Mouse (Mus musculus) embryonic facial prominence, embryonic 14.5 days (tissue): ENCODE results near the gene 4921504E06Rik. TPM values are rescaled to one million over a fixed set of nuclear protein-coding genes. Genes with fewer than 3 reads are reported as not detected.
A peak's percentile ranks its signal among the peaks of the same experiment; 100 is the strongest.

Experiments
- ATAC-seq: fragments of 200-750 bp; cut with Nextera tagmentation; 2 replicates; pipeline ENCODE4 v1.8.0; 2017; ENCODE audit warnings: low read depth, moderate number of reproducible peaks, moderate TSS enrichment
- DNase-seq: peaks from one replicate; pipeline ENCODE4 v3.0.0-alpha.2; 2015; ENCODE audit warnings: low spot score
- H3K27ac ChIP-seq: fragments of 300-500 bp; sonication (generic); replicated peaks from 2 replicates; pipeline ENCODE4 v1.5.1; 2014; ENCODE audit warnings: low read depth, mild to moderate bottlenecking, low read length, moderate library complexity
- H3K27me3 ChIP-seq: fragments of 300-500 bp; sonication (generic); replicated peaks from 2 replicates; pipeline ENCODE4 v1.6.1; 2014; ENCODE audit warnings: low read length; ENCODE audit not compliant: control insufficient read depth, insufficient read depth
- H3K36me3 ChIP-seq: fragments of 300-500 bp; sonication (generic); 2 replicates; pipeline ENCODE4 v1.6.1; 2014; ENCODE audit warnings: low read length, mixed read lengths; ENCODE audit not compliant: control insufficient read depth, insufficient read depth
- H3K4me1 ChIP-seq: fragments of 300-500 bp; sonication (generic); 2 replicates; pipeline ENCODE4 v1.6.1; 2014; ENCODE audit warnings: antibody characterized with exemption, low read length; ENCODE audit not compliant: control insufficient read depth, insufficient read depth
- H3K4me2 ChIP-seq: fragments of 300-500 bp; sonication (generic); 2 replicates; pipeline ENCODE4 v1.6.1; 2014; ENCODE audit warnings: low read depth, mild to moderate bottlenecking, low read length, moderate library complexity, mixed read lengths
- H3K4me3 ChIP-seq: fragments of 300-500 bp; sonication (generic); 2 replicates; pipeline ENCODE4 v1.5.1; 2014; ENCODE audit warnings: low read depth, mild to moderate bottlenecking, low read length
- H3K9ac ChIP-seq: fragments of 300-500 bp; sonication (generic); 2 replicates; pipeline ENCODE4 v1.6.1; 2014; ENCODE audit warnings: low read depth, mild to moderate bottlenecking, low read length, moderate library complexity, mixed read lengths
- H3K9me3 ChIP-seq: fragments of 300-500 bp; sonication (generic); 2 replicates; pipeline ENCODE4 v1.6.1; 2016; ENCODE audit warnings: low read length; ENCODE audit not compliant: control insufficient read depth
- WGBS: fragments of 180-500 bp; shearing (Covaris S2); extraction: QIAGEN DNeasy Blood & Tissue Kit; methylation state at CpG from one replicate; pipeline ENCODE4 v1.1.7; 2014; 5-methylcytosine and 5-hydroxymethylcytosine counted together
- polyA plus RNA-seq: library from polyadenylated mRNA; unstranded; fragments of >200 nt; fragmentation: Nextera tagmentation; extraction: Ambion mirVana; gene quantifications from 2 replicates; pipeline ENCODE4 v1.2.1, GENCODE M21; 2014

The 4921504E06Rik gene
- polyA plus RNA-seq, 1 experiment from 2014 or later, result 0.14 TPM

DNA sequence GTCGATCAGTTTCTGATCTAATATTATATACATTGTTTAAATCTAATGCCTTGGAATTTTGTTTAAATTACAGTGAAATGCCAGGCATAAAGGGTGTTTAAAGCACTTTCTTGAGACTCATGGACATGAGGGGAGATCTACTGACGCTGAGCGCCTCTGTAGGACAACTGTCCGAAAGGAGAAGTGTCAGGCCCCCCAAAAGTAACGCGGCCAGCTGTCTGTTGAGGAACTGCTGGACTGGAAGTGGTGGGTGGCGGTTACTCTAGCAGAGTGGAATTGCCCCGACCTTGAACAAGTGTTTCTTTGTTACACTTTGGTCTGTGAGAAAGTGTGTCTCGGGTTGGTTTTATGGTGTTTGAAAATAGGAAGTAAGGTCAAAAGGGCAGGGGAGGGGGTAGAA is 109.4 kb downstream of the 4921504E06Rik start:
- Histone ChIP-seq H3K36me3 (no peaks in the 10 kb centered on the region), H3K4me3 (no peak overlapping the region), H3K4me2 (no peak overlapping the region), H3K27ac (no peak overlapping the region), H3K9ac (no peak overlapping the region), H3K9me3 (no peaks in the 10 kb centered on the region), H3K27me3 (peaks cover 92% of the 10 kb centered on the region), H3K4me1 (peaks cover 4% of the 10 kb centered on the region)
- no peak for ATAC-seq
- DNase-seq, result no peak
- WGBS, result 2% methylated on average over 9 of the region's 9 CpGs

DNA sequence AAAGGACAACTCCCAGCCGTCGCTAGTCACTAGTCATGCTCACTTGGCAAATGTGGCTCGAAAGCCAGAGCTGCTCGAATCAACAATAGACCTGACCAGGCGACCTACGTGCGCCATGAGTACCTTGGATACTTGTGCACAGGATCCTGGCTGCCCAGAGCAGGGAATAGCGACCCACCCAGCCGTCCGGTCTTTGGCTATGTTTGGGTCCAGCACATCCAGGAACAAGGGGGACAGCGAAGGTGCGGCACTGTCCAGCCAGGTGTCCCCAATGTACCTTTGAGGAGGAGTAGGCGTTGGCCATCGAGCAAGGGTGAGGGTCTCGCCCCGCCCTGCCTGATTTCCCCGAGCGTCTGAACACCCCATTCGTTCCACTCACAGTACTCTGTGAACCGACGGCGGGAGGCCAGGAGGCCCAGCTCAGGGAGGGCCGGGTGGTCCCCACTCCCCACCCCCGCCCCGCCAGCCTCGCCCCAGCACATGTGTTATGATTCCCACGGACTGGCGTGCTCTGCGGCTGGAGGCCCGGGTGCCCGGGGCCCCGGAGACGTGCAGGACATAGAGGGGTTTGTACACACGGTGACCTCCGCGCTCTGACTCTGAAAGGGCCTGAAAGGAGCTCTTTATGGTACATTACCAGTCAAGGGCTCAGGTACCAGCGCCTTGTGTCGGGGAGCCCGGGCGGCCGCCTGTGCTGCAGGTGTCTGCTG is 121.9 kb downstream of the 4921504E06Rik start:
- DNase-seq (no peak), ATAC-seq (no peak)
- H3K27ac ChIP-seq, result no peak overlapping the region
- H3K4me3 ChIP-seq, result no peak overlapping the region
- no peak overlapping the region for H3K9ac ChIP-seq
- no peaks in the 10 kb centered on the region for H3K9me3 ChIP-seq
- no peaks in the 10 kb centered on the region for H3K36me3 ChIP-seq
- no peak overlapping the region for H3K4me2 ChIP-seq
- H3K27me3 ChIP-seq, result peaks cover 90% of the 10 kb centered on the region
- H3K4me1 ChIP-seq, result no peaks in the 10 kb centered on the region
- 2% methylated on average over 32 of the region's 41 CpGs for WGBS

DNA sequence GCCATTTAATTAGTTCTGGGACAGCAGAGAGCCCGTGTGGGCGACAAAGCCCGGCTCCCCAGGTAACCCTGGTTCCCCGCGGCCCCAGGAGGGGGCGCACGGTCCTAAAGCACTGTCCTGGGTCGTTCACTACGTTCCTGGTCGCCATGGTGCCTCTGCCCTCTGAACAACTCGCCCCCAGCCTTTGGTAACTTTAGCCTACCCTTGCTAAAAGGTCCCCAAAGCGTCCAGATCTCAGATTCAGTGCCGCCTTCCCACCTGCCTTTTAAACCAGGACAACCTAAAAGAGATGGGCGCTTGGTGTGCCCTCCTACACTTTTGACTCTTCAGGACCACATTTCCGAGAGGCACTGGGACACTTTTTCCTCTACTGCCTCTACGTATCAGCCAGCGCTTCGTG is 122.5 kb downstream of the 4921504E06Rik start:
- Histone ChIP-seq H3K4me1 (no peaks in the 10 kb centered on the region), H3K4me2 (peak overlapping the region; percentile 32; the same call in 1 of the 2 replicates), H3K4me3 (no peak overlapping the region; the same call in 1 of the 2 replicates), H3K9ac (no peak overlapping the region), H3K27ac (no peak overlapping the region), H3K36me3 (no peaks in the 10 kb centered on the region), H3K9me3 (no peaks in the 10 kb centered on the region), H3K27me3 (peaks cover 93% of the 10 kb centered on the region)
- ATAC-seq (0 out of 2 replicates have a peak, but pooled peaks have one; percentile 50), DNase-seq (no peak)
- under 1% methylated on average over 18 of the region's 18 CpGs for WGBS

DNA sequence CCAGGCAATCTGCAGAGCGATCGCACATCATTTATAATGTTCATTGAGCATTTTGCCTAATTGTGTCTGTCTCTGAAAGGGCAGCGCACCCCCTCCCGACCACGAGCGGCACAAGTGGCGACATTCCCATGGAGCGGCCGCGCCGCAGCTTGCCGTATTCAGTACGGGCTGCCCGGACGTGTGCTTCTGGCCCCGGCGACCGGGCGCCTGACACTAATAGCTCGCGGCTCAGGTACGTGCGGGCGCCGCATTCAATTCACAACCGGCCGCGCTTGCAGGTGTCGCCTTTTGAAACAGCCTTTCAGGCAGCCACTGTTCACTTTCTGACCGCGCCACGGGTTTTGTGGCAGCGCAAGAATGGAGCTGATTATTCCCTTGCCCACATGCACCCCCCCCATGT is 123.0 kb downstream of the 4921504E06Rik start:
- no peaks in the 10 kb centered on the region for H3K9me3 ChIP-seq
- H3K27ac ChIP-seq, result no peak overlapping the region
- no peak overlapping the region for H3K9ac ChIP-seq
- peak overlapping the region; percentile 32 for H3K4me2 ChIP-seq
- ATAC-seq (no peak), DNase-seq (no peak)
- H3K4me3 ChIP-seq, result no peak overlapping the region; the same call in 1 of the 2 replicates
- peaks cover 91% of the 10 kb centered on the region for H3K27me3 ChIP-seq
- no peaks in the 10 kb centered on the region for H3K4me1 ChIP-seq
- WGBS, result 1% methylated on average over 28 of the region's 33 CpGs
- no peaks in the 10 kb centered on the region for H3K36me3 ChIP-seq

DNA sequence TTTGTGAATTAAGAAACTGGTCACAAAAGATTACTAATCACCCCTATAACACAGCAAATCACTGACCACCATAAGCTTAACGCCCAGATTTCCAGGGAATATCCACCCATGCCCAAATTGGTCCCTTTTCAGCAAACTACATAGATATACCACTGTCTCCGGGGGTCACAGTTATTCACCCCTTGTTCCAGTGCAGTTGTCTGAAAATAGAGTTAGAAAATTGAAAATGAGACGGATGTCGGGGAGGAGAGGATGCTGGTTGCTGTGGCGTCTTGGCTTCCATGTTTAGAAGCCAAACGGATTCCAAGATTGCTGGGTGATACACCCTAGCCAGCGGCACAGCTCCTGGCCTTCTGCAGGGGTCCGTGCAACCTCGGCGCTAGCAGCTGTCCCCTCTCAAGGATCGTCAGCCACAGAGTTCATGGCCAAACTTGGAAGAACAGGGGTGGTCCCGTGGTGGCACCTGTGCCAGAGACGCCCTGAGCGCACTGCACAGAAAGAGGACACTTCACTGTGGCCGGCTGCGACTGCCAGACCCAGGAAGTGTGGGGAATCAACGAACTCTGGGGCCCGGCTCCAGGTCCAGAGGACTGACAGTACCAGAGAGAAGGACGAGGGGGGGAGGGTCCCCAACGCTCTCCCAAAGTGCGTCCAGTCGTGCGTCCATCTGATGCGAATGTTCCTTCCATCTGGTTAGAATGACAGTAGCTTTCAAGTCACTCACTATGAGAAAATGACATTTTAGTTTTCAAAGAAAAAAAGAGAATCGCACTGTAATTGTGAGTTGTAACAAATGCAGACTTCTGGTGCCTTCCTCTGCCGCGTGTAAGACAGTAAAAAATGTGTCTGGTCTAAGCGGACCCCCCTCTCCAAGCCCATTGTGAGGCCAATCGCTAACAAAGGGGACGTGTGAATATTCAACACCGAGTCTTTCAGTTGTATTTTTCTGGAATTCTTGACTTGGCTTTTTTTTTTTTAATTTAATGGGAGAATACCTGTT is 123.7 kb downstream of the 4921504E06Rik start:
- ATAC-seq, result no peak
- DNase-seq, result no peak

DNA sequence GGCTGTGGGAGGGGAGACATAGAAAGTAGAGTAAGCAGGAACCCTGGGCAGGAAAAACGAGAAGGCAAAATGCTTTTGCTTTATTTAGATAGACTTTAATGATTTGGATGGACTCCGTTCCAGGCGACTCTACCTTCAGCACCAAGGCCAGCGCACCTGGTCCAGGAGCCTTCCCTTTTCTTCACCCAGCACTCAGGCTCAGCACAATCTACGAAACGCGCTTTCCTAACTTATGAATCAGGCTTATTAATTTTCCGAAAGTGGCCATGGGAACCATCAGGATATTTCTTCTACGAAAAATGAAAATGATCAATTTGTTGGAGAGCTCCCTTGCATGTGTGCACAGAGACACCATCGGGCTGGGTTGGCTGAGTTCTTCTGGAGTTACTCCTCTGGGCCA is 124.7 kb downstream of the 4921504E06Rik start:
- H3K27ac ChIP-seq, result no peak overlapping the region
- DNase-seq (peak; percentile 86), ATAC-seq (no peak)
- H3K27me3 ChIP-seq, result peaks cover 78% of the 10 kb centered on the region
- no peaks in the 10 kb centered on the region for H3K9me3 ChIP-seq
- WGBS, result 2% methylated on average over 10 of the region's 10 CpGs
- no peaks in the 10 kb centered on the region for H3K4me1 ChIP-seq
- H3K36me3 ChIP-seq, result no peaks in the 10 kb centered on the region
- H3K4me3 ChIP-seq, result no peak overlapping the region
- no peak overlapping the region for H3K9ac ChIP-seq
- H3K4me2 ChIP-seq, result no peak overlapping the region

More for the DNA sequence above, 123.7 kb downstream of the 4921504E06Rik start:
- H3K9ac ChIP-seq, result no peak overlapping the region
- 6% methylated on average over 31 of the region's 31 CpGs for WGBS
- H3K9me3 ChIP-seq, result no peaks in the 10 kb centered on the region
- no peak overlapping the region for H3K4me2 ChIP-seq
- no peaks in the 10 kb centered on the region for H3K36me3 ChIP-seq
- H3K27me3 ChIP-seq, result peaks cover 84% of the 10 kb centered on the region
- no peaks in the 10 kb centered on the region for H3K4me1 ChIP-seq
- no peak overlapping the region for H3K4me3 ChIP-seq
- H3K27ac ChIP-seq, result no peak overlapping the region

DNA sequence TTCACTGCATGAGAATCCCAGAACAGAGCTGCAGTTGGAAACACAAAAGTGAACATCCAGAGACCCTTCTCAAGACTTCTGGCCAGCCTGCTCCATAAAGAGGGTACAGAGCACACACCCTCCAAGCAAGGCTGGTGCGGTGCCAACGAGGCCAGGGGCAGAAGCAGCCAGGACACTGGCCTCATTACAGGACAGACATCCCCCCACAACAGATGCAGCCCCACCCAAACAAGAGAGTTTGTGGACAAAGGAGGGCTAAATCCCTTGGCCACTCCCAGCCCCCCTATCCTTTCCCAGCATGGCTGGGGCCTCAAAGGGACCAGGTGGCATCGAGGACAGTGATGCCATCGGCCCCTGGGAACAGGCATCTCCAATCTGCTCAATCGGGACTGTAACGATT is 130.6 kb downstream of the 4921504E06Rik start:
- Histone ChIP-seq H3K9ac (no peak overlapping the region), H3K27ac (no peak overlapping the region), H3K4me1 (no peaks in the 10 kb centered on the region), H3K9me3 (no peaks in the 10 kb centered on the region), H3K27me3 (peaks cover 31% of the 10 kb centered on the region), H3K36me3 (no peaks in the 10 kb centered on the region), H3K4me3 (no peak overlapping the region), H3K4me2 (no peak overlapping the region)
- ATAC-seq, result no peak
- WGBS, result 71% methylated on average over 6 of the region's 6 CpGs
- DNase-seq, result no peak

DNA sequence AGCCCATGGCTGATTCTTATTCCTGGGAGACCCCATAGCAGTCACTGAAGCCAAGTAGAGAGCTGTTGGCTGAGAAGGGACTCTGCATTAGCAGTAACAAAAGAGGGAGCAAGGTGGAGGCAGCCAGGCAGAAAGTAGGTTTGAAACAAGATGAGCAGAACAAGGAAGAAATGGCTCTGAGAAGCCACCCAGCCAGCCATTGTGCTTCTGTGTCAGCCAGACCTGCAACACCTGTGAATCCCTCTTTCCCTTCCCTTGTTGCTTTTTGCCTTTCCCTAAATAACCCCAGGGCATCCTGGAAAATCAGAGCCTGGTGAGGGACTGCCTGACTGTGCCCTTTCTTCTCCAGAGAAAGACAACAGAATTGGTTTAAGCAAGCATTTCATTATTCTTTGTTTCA is 131.5 kb downstream of the 4921504E06Rik start:
- ATAC-seq (no peak), DNase-seq (no peak)
- Histone ChIP-seq H3K4me3 (no peak overlapping the region), H3K9me3 (no peaks in the 10 kb centered on the region), H3K9ac (no peak overlapping the region), H3K27me3 (peaks cover 25% of the 10 kb centered on the region), H3K4me2 (no peak overlapping the region), H3K27ac (no peak overlapping the region), H3K36me3 (no peaks in the 10 kb centered on the region), H3K4me1 (no peaks in the 10 kb centered on the region)
